Mouse (Mus musculus): Measurements from ENCODE around the gene Stk10. TPM values are rescaled to one million over a fixed set of nuclear protein-coding genes. Genes with fewer than 3 reads are reported as not detected.
A peak's percentile ranks its signal among the peaks of the same experiment; 100 is the strongest.

Gene Stk10
- polyA plus RNA-seq, 2 experiments = 1.9 to 4.9 TPM

GRCm38 (mm10) chr11:32633542-32633941 is 100.4 kb downstream of the Stk10 start:
- ATAC-seq (ENCODE audit: insufficient read depth) (no peak), DNase-seq (ENCODE audit: low read depth in 3 of 3, low spot score in 3 of 3) (no peak)
- TF ChIP-seq CTCF (IDR thresholded peaks at IDR 0.05; ENCODE audit: low read depth) = peak; percentile 58
- TF ChIP-seq EP300 (IDR thresholded peaks at IDR 0.05; ENCODE audit: low read depth) = no peak
- 64% methylated on average over 3 of the region's 3 CpGs for WGBS (ENCODE audit: insufficient replicate concordance)
- H3K4me3 ChIP-seq (ENCODE audit: insufficient read depth in 1 of 2, low read depth in 2 of 2, low read length in 2 of 2) = no peak overlapping the region
- no peak overlapping the region for H3K4me2 ChIP-seq (ENCODE audit: low read depth)
- H3K36me3 ChIP-seq (replicated peaks; ENCODE audit: control insufficient read depth, insufficient read depth, low read depth) = no peaks in the 10 kb centered on the region
- H3K27me3 ChIP-seq (ENCODE audit: control insufficient read depth, insufficient read depth, low read length) = no peaks in the 10 kb centered on the region
- no peaks in the 10 kb centered on the region for H3K9me3 ChIP-seq (ENCODE audit: control insufficient read depth, low read length)
- H3K9ac ChIP-seq (replicated peaks) = no peak overlapping the region
- H3K27ac ChIP-seq = no peak overlapping the region
- H3K4me1 ChIP-seq (replicated peaks; ENCODE audit: control insufficient read depth in 2 of 2, insufficient read depth in 2 of 2, low read length in 1 of 2) = peaks cover 2 to 17% of the 10 kb centered on the region in 2 experiments

GRCm38 (mm10) chr11:32634143-32634542 is 101.0 kb downstream of the Stk10 start:
- H3K9ac ChIP-seq (replicated peaks) = no peak overlapping the region
- 29% methylated on average over 2 of the region's 2 CpGs for WGBS (ENCODE audit: insufficient replicate concordance)
- H3K27ac ChIP-seq = no peak overlapping the region
- TF ChIP-seq CTCF (IDR thresholded peaks at IDR 0.05; ENCODE audit: low read depth) (no peak), EP300 (IDR thresholded peaks at IDR 0.05; ENCODE audit: low read depth) (no peak)
- H3K4me1 ChIP-seq (replicated peaks; ENCODE audit: control insufficient read depth in 2 of 2, insufficient read depth in 2 of 2, low read length in 1 of 2) = peaks cover 2 to 17% of the 10 kb centered on the region in 2 experiments
- H3K4me2 ChIP-seq (ENCODE audit: low read depth) = no peak overlapping the region
- DNase-seq (ENCODE audit: low read depth in 3 of 3, low spot score in 3 of 3) (no peak), ATAC-seq (ENCODE audit: insufficient read depth) (peak; percentile 37; the same call in 1 of the 2 replicates)
- H3K9me3 ChIP-seq (ENCODE audit: control insufficient read depth, low read length) = no peaks in the 10 kb centered on the region
- no peaks in the 10 kb centered on the region for H3K27me3 ChIP-seq (ENCODE audit: control insufficient read depth, insufficient read depth, low read length)
- no peaks in the 10 kb centered on the region for H3K36me3 ChIP-seq (replicated peaks; ENCODE audit: control insufficient read depth, insufficient read depth, low read depth)
- H3K4me3 ChIP-seq (ENCODE audit: insufficient read depth in 1 of 2, low read depth in 2 of 2, low read length in 2 of 2) = no peak overlapping the region

GRCm38 (mm10) chr11:32634842-32635241 is 101.7 kb downstream of the Stk10 start:
- Histone ChIP-seq H3K36me3 (replicated peaks; ENCODE audit: control insufficient read depth, insufficient read depth, low read depth) (no peaks in the 10 kb centered on the region), H3K27me3 (ENCODE audit: control insufficient read depth, insufficient read depth, low read length) (no peaks in the 10 kb centered on the region), H3K4me3 (ENCODE audit: insufficient read depth in 1 of 2, low read depth in 2 of 2, low read length in 2 of 2) (no peak overlapping the region), H3K9me3 (ENCODE audit: control insufficient read depth, low read length) (no peaks in the 10 kb centered on the region), H3K4me2 (ENCODE audit: low read depth) (no peak overlapping the region), H3K4me1 (replicated peaks; ENCODE audit: control insufficient read depth in 2 of 2, insufficient read depth in 2 of 2, low read length in 1 of 2) (peaks cover 2 to 17% of the 10 kb centered on the region in 2 experiments), H3K27ac (no peak overlapping the region), H3K9ac (replicated peaks) (no peak overlapping the region)
- DNase-seq (ENCODE audit: low read depth in 3 of 3, low spot score in 3 of 3) (no peak), ATAC-seq (ENCODE audit: insufficient read depth) (peak; percentile 65; the same call in 1 of the 2 replicates)
- 42% methylated on average over 2 of the region's 2 CpGs for WGBS (ENCODE audit: insufficient replicate concordance)
- no peak for TF ChIP-seq CTCF (IDR thresholded peaks at IDR 0.05; ENCODE audit: low read depth)
- TF ChIP-seq EP300 (IDR thresholded peaks at IDR 0.05; ENCODE audit: low read depth) = peak; percentile 16; the same call in 1 of the 2 replicates

- WGBS (ENCODE audit: insufficient replicate concordance) = 8% methylated on average over 4 of the region's 4 CpGs
- DNase-seq (ENCODE audit: low read depth in 3 of 3, low spot score in 3 of 3) = no peak
- no peaks in the 10 kb centered on the region for H3K9me3 ChIP-seq (ENCODE audit: control insufficient read depth, low read length)
- ATAC-seq (ENCODE audit: insufficient read depth) = no peak
- peaks cover 16 to 29% of the 10 kb centered on the region in 2 experiments for H3K4me1 ChIP-seq (replicated peaks; ENCODE audit: control insufficient read depth in 2 of 2, insufficient read depth in 2 of 2, low read length in 1 of 2)
- no peak overlapping the region for H3K4me3 ChIP-seq (ENCODE audit: insufficient read depth in 1 of 2, low read depth in 2 of 2, low read length in 2 of 2)
- no peak overlapping the region for H3K9ac ChIP-seq (replicated peaks)
- H3K4me2 ChIP-seq (ENCODE audit: low read depth) = no peak overlapping the region
- H3K27ac ChIP-seq = no peak overlapping the region
- TF ChIP-seq EP300 (IDR thresholded peaks at IDR 0.05; ENCODE audit: low read depth) = no peak
- no peak for TF ChIP-seq CTCF (IDR thresholded peaks at IDR 0.05; ENCODE audit: low read depth)
- no peaks in the 10 kb centered on the region for H3K36me3 ChIP-seq (replicated peaks; ENCODE audit: control insufficient read depth, insufficient read depth, low read depth)
- H3K27me3 ChIP-seq (ENCODE audit: control insufficient read depth, insufficient read depth, low read length) = no peaks in the 10 kb centered on the region
These were observed 103.2 kb downstream of the Stk10 start for GRCm38 (mm10) chr11:32636275-32636674.

- 73% methylated on average over 8 of the region's 8 CpGs for WGBS (ENCODE audit: insufficient replicate concordance)
- Histone ChIP-seq H3K4me3 (ENCODE audit: insufficient read depth in 1 of 2, low read depth in 2 of 2, low read length in 2 of 2) (no peak overlapping the region), H3K9me3 (ENCODE audit: control insufficient read depth, low read length) (no peaks in the 10 kb centered on the region), H3K27me3 (ENCODE audit: control insufficient read depth, insufficient read depth, low read length) (no peaks in the 10 kb centered on the region), H3K9ac (replicated peaks) (no peak overlapping the region), H3K36me3 (replicated peaks; ENCODE audit: control insufficient read depth, insufficient read depth, low read depth) (no peaks in the 10 kb centered on the region), H3K27ac (no peak overlapping the region), H3K4me1 (replicated peaks; ENCODE audit: control insufficient read depth in 2 of 2, insufficient read depth in 2 of 2, low read length in 1 of 2) (peaks cover 19 to 34% of the 10 kb centered on the region in 2 experiments), H3K4me2 (ENCODE audit: low read depth) (no peak overlapping the region)
- TF ChIP-seq EP300 (IDR thresholded peaks at IDR 0.05; ENCODE audit: low read depth) (no peak), CTCF (IDR thresholded peaks at IDR 0.05; ENCODE audit: low read depth) (no peak)
- ATAC-seq (ENCODE audit: insufficient read depth) = no peak
- DNase-seq (ENCODE audit: low read depth in 3 of 3, low spot score in 3 of 3) = no peak
These were observed 105.6 kb downstream of the Stk10 start for GRCm38 (mm10) chr11:32638521-32639255.

Measured in liver, embryonic 14.5 days (tissue).